Mouse (Mus musculus) hematopoietic stem cell, adult 5-6 weeks (primary cell): Measurements from ENCODE around the gene Defb43. TPM values are rescaled to one million over a fixed set of nuclear protein-coding genes. Genes with fewer than 3 reads are reported as not detected.

Source experiments
- ATAC-seq, 2 experiments: fragments of 125-278 bp in 1 of 2; replicated peaks in 1 of 2; 2 replicates each; pipeline ENCODE4 v1.8.0; 2016 to 2017; ENCODE audit warnings: inconsistent platforms in 2 of 2, mild to moderate bottlenecking in 2 of 2, moderate number of reproducible peaks in 2 of 2, low read depth in 1 of 2, moderate TSS enrichment in 1 of 2; ENCODE audit not compliant: low FRiP score in 2 of 2, poor library complexity in 2 of 2, severe bottlenecking in 2 of 2, insufficient read depth in 1 of 2, low TSS enrichment in 1 of 2
- total RNA-seq: library from RNA; stranded (forward); fragments of 172-1452, 232-1000 nt; gene quantifications from 2 replicates; pipeline ENCODE4 v1.2.3, GENCODE M21; 2017

Defb43 gene
- not detected in 2 replicates for total RNA-seq

DNA sequence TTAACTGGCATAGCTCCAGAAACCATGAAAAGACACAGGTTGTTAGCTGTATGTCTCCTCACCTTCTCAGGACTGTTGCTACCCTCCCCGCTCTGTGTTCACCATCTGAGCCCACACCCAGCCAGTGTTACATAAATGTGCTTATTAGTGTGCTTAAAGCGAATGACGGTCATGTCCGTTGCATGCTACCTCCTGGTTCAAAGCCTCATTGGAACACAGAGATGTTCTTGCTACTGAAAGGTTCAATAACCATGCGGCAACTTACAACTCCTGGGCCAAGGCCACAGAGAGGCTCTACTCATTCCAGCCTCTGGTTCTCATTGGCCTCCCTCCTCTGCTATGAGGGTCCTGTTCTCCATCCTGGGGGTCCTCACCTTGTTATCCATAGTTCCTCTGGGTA, at the start of gene Defb43:
Gene Defb43, plus strand, starts transcription at position 301 of the 400 bp plus-strand sequence.
- no peak for ATAC-seq

DNA sequence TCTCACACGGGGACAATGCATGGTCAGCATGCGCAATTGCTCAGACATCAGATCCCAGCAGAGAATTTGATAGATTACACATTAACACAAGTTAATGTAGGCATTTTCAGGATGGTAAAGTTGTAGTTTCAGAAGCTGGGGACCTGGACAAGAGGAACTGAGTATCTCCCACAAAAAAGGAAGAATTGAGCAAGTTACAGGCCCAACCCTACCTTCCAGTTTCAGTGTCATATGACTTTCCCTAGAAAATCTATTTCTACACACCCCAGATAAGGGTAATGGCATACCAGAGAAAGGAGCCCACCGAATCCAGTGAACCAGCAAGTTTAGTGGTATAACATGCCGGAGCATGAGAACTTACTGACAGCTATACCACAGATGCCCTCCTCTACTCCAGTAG, 47.9 kb upstream of the Defb43 start:
- peak in 1 of 2 experiments; percentile 32; a peak in 1 of 4 replicates for ATAC-seq

DNA sequence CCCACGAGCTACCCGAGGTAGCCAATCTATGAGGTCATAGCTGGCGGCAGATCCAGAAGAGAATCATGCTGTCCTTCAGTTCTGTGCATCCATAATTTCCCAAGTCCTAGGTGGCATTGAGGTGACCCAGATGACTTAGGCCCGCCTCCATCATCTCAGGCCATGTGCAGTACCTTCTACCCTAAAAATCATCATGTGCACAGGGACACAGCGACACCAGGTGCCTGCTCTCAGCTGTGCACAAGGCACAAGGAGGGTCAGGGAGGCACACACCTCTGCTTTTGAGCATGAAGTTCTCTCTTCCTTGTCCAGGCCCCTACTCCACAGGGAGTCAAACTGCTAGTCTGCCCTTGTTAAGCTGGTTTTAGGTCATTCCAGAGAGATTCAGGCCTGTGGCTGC, 46.2 kb upstream of the Defb43 start:
- peak in 1 of 2 experiments; percentile 25; a peak in 1 of 4 replicates for ATAC-seq

DNA sequence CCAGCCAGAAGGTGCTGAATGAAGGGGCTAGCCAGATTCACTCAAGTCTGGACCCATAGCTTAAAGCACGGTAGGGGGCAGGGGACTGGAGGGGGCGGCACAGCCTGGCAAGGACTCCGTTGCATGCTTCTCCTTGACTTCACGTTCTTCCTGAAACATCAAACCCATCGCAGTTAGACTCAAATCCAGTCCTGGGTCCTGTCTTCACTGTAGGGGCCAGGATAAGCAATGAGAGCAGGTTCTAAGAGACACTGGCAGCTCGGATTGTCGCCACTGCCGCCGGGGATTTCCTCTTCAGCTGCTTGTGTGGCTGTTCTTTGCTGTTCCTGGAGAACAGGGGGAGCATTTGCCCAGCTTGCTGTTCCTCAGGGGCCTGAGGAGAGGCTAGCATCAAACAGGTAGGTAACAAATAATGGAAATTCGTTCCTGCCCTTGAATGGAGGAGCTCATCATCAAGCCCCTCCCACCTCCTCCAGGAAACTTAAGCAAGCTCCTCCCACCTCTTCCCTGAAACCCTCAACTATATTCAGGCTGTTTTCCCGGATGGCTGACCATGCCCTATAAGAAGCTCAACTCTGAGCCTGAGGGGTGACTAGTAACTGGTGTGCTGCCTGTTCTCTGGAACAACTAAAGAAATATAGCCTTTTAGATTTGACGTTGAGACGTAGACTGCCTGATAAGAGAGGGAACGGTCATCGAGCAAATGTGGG, 45.6 kb upstream of the Defb43 start:
- ATAC-seq: no peak

DNA sequence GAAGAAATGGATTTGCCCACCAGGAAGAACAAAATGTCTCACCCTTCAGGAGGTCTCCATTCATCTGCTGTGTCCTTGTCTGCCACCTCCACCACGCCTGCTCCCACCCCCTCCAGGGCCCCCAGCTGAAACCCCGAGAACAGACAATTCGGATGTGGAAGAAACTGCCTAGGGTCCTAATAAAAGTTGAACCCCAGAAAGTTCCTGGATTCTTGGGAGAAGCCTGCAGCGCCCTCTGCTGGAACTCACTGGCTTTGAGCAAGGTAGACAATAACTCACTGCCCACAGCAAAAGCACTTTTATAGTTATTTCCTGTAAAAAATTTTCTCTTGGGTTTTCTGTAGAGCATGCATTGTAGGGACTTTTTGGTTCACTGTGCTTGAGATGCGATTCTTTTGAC, 36.5 kb upstream of the Defb43 start:
- no peak for ATAC-seq

DNA sequence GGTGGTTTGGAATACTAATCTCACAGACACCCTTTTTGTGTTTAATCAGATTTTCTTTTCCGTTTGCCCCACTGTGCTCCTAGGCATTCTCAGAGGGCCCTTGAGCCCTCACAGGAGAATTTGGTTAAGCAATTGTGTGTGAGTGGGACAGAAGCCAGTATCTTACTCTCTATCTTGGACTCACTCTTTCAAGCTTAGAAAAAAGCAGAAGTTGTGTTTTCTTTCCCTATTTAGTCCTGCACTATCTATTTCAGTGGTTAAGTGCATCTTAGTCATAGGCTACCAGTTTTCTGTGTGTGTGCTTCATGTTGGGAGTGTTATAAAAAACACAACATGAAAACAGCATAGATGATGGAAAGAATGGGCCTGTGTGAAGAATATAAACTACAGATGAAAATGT, 31.8 kb upstream of the Defb43 start:
- 0 out of 4 replicates have a peak, but pooled peaks of 1 of the 2 experiments have one; percentile 32 for ATAC-seq

DNA sequence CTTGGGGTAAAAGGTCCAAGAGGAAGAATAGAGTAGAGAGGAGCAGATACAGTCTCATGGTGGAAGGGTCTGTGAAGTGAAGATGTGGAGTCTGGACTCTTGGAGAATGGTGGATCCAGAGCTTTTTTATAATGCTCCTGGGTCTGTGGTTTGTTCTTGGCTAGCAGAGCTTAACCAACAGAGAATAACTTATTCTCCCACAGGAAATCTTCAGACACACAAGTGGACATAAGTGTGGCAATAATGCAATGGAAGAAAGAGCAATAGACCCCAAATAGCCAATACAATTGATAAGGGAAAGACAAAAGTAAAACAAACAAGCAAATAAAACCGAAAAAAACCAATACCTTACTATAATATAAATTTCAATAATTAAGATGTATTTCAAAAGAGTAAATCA, 27.2 kb upstream of the Defb43 start, which contains the start of gene Defb48:
Gene Defb48, minus strand, starts transcription at position 101 of the 400 bp plus-strand sequence.
- ATAC-seq: no peak

DNA sequence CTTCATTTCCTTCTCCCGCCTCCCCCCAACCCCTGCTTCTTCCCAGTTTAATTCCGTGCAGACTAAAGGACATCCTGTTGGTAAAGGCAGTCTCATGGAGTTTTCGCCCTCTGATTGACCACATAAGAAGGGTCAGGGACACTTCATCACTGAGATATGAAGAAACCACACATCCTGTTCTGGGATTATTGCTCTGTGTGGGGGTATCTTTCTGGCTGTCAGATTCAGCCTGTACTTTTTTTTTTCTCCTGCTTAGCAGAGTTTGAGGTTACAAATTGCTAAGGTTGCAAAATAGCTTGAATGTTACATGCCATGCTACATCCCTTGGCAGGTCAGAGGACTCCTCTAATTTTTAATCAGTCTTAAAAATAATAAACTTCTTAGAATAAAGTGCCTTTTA, 20.3 kb upstream of the Defb43 start:
- no peak for ATAC-seq

DNA sequence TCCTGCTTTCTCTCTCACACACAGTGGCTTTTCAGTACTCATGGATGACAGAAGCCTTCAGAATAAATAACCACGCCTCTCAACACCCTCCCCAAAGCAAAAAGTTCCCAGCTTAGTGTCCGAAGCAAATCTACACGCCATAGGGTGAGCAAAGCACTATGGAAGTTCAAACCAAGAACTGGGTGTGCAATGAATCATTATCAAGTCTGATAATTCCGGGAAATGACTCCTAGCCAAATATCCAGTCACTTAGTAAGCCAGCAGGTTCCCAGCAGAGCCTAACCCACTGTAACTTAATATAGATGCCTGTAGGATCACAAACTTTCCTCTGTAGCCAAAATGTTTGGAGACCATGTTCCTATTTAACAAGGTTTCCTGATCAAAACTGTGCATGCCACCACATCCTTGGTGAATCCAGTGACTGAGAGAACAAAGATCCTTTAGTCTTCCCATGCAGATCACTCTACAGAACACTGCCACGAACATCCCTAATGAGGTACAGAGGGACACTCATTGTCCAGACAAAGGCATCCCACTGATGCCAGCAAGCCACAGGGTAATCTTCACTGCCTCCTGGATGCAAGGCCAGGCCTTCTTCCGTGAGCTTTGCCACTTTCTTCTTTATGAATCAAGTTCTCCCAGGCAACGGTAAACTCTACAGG, 19.6 kb upstream of the Defb43 start:
- ATAC-seq: no peak

DNA sequence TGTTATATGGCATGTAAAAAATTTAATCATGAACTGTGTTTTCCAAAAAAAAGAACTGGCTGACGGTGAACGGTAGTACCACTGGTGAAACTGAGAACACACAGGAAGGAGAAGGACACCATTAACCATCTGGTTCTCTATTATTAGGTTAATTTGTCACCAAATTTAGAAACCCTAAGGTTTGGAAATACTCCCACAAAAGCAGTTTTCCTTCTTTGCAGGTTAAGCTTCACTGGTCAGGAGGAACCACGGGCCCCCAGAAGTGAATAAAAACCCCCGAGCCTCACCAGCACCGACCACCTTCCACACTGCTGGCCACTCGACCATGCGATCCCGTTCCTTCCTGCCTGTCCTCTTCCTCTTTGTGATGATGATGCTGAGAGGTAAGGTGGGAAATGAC, 13.8 kb upstream of the Defb43 start, which contains the start of gene Defb47:
Gene Defb47, plus strand, starts transcription at position 301 of the 400 bp plus-strand sequence.
- ATAC-seq: no peak

DNA sequence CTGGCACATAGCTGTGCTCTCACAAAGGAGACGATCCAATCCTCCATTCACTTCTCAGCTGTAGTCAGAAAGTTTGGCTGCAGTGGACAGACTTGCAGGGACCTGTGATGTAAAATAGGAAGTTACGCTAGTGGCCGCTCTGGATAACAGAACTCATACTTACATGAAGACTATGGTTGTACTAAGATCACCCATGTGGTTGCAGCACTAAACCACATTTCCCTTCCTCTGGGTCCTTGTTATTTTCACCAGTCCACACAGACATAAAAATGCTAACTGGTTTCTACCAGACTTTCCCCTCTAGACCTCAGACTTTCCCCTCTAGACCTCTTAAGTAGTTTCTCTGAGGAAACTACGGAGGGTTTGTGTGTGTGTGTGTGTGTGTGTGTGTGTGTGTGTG, 12.6 kb upstream of the Defb43 start:
- ATAC-seq: peak; percentile 92 to 93

DNA sequence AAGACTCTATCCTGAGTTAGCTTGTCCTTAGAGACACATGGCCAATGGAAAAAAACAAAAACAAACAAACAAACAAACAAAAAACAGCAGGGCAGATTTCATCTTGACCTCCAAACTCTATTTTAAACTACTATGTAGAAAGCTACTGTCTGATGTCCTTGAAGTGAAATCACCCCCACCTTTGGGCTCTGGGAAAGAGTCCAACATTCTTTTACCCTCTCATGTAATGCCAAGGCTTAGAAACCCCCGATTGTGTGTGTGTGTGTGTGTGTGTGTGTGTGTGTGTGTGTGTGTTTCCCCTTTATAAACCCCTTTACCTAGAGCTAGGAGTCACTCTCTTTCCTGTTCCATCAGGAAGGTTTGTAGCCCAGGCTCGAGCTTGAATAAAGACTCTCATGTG, 9.0 kb upstream of the Defb43 start:
- ATAC-seq: no peak

DNA sequence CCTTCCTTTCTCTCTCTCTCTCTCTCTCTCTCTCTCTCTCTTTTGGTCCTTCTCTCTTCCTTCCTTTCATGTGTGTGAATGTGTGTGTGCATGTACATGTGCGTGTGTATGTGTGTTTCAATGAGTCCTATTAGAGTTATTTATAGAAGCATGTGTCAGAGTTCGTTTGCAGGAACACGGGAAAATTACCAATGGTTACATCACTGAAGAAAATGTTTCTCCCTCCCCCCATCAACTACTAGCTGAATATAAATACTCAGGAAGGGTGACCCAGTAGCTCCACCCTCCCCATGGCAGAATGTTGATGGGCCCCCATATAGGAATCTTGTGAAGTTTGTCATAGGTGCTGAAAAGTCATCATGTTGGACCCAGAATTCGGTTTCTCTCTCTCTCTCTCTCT, 1.5 kb downstream of the Defb43 start:
- no peak for ATAC-seq

DNA sequence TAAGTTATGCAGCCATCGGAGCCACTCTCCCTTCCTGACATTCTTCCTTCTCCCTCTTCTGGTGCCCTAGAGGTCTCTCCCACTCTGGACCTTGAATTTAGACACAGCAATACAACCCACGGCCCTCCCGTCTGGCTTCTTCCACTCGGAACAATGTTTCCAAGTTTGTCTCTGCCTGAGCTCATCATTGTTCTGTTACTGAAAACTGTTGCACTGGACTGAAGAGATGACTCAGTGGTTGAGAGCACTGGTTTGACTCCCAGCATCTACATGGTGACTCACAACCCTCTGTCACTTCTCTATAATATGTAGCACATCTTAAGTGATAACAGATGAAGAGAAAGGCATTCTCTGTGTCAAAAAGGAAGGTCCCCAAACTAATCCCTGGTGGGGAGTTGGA, 3.1 kb downstream of the Defb43 start:
- ATAC-seq: no peak

DNA sequence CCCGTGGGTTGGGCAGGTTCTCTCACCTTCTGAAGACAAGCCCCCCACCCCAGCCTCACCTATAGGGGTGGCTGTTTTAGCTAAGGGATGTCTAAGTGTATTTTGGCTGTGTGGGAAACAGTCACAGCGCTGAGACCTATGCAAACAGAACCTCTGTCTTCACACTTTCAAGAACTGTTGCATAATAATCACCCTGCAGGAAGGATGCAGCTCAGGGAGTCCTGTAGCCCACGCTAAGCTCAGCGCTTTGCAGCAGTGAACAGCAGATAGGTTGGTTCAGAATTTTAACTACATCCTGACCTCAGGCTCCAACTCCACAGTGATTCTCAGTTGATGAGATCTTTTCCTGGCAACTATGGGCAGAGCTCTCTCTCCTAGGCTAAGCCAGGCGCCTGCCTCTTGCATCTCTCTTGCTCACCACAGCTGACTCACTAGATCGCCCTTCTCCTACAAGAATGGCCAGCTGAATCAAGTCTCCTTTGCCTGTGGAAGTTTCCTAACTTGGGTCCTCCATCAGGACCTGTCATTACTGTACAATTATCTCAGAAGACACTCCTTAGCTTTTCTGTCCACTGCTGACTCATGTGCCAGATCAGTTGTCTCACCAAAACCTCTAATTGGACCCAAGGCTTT, 9.1 kb downstream of the Defb43 start:
- ATAC-seq: no peak

DNA sequence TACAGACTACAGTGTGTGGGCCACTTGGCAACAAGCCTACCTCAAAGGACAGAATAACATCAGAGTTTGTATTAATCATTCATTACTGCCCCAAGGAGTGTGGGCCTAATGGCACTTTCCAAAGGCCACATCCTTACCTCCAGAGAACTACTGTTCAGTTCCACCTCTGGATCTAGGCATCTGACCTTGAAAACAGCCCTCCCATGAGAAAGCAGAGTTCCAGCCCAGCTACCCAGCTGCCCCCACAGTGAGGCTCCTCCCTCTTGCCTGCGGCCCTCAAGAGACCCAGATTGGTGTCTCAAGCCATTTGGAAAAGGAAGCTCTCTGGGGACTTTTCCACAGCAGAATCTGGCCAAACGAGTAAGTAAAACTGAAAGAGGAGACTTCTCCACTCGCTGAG, 35.1 kb downstream of the Defb43 start, which contains the start of gene Defb42:
Gene Defb42, plus strand, starts transcription at position 301 of the 400 bp plus-strand sequence.
- ATAC-seq: no peak

DNA sequence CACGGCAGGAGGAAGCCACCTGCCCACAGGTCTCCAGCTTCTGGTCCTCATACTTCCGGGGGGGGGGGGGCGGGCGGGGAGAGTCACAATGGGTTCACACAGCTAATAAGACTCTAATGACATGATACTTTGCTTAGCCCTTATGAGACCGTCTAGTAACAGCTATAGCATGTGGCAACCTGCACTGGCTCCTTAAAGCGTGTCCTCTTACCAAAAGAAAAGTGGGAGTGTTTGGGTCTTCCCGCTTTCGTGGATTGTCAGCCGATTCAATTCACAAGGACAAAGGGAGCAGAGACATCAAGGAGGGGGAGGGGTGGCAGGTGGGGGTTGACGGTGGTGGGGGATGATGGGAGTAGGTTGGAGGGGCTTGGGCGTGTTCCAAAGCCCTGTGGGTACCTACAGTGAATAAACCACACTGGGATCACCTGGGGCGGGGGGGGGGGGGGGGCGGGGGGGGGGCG, 38.4 kb downstream of the Defb43 start, which contains the start of gene Defb30:
Gene Defb30, minus strand, starts transcription at position 51 of the 461 bp plus-strand sequence.
- ATAC-seq: no peak

DNA sequence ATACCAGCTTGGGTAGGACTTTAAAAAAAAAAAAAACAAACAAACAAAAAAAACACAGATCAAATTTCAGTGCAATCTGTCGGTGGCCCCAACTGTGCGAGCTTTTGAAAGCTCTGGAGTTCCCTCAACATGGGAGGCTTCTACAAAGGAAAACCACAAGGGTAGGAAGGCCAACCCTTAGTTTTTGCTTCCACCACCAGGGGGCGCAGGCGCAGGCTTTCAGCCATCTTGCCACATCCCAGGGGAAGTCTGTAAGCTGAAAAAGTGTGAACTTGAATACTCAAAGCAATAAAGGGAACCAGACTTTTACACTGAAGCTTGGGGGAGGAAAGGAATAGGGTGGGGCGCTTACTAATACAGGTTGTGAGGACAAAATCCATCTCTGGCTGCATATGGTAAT, 39.2 kb downstream of the Defb43 start:
- peak; percentile 64 to 81 for ATAC-seq
